Mouse (Mus musculus): ENCODE data around the gene Sptbn2.

- TF ChIP-seq CTCF (IDR thresholded peaks at IDR 0.05; ENCODE audit: borderline replicate concordance, insufficient read depth, low read depth, low read length) (no peak), POLR2A (IDR thresholded peaks at IDR 0.05; ENCODE audit: borderline replicate concordance, insufficient read depth, low read length) (no peak)
Measured at GRCm38 (mm10) chr19:4698856-4699255, 12.1 kb upstream of the Sptbn2 start.

All from cerebellum, adult 2 months (tissue).